Mouse (Mus musculus) kidney, embryonic 14.5 days (tissue): Measurements from ENCODE around the gene Ppm1b. TPM values are rescaled to one million over a fixed set of nuclear protein-coding genes. Genes with fewer than 3 reads are reported as not detected.

Experiments
- ATAC-seq: fragments of 200-750 bp; cut with Nextera tagmentation; 2 replicates; pipeline ENCODE4 v1.8.0; 2017; ENCODE audit warnings: moderate number of reproducible peaks, mild to moderate bottlenecking, moderate TSS enrichment, moderate library complexity; ENCODE audit not compliant: low FRiP score, low TSS enrichment
- H3K27ac ChIP-seq: fragments of 300-500 bp; sonication (generic); 2 replicates; pipeline ENCODE4 v1.5.1; 2014; ENCODE audit warnings: low read depth, mild to moderate bottlenecking, low read length, moderate library complexity, mixed read lengths
- H3K27me3 ChIP-seq: fragments of 300-500 bp; sonication (generic); 2 replicates; pipeline ENCODE4 v1.6.1; 2014; ENCODE audit warnings: mild to moderate bottlenecking, low read length; ENCODE audit not compliant: control insufficient read depth, insufficient read depth
- H3K36me3 ChIP-seq: fragments of 300-500 bp; sonication (generic); 2 replicates; pipeline ENCODE4 v1.6.1; 2014; ENCODE audit warnings: low read length, mixed read lengths; ENCODE audit not compliant: control insufficient read depth, insufficient read depth
- H3K4me1 ChIP-seq: fragments of 300-500 bp; sonication (generic); 2 replicates; pipeline ENCODE4 v1.6.1; 2014; ENCODE audit warnings: low read length, mixed read lengths; ENCODE audit not compliant: control insufficient read depth, insufficient read depth
- H3K4me2 ChIP-seq: fragments of 300-500 bp; sonication (generic); replicated peaks from 2 replicates; pipeline ENCODE4 v1.6.1; 2014; ENCODE audit warnings: low read depth, mild to moderate bottlenecking, low read length
- H3K4me3 ChIP-seq: fragments of 300-500 bp; sonication (generic); 2 replicates; pipeline ENCODE4 v1.5.1; 2014; ENCODE audit warnings: mild to moderate bottlenecking, low read length
- H3K9ac ChIP-seq: fragments of 300-500 bp; sonication (generic); 2 replicates; pipeline ENCODE4 v1.6.1; 2014; ENCODE audit warnings: low read depth, mild to moderate bottlenecking, low read length, moderate library complexity
- H3K9me3 ChIP-seq: fragments of 300-500 bp; sonication (generic); 2 replicates; pipeline ENCODE4 v1.6.1; 2016; ENCODE audit warnings: low read length; ENCODE audit not compliant: control insufficient read depth
- WGBS: fragments of 180-500 bp; shearing (Covaris S2); extraction: QIAGEN DNeasy Blood & Tissue Kit; methylation state at CpG from one replicate; pipeline ENCODE4 v1.1.7; 2014; 5-methylcytosine and 5-hydroxymethylcytosine counted together
- polyA plus RNA-seq: library from polyadenylated mRNA; unstranded; fragments of >200 nt; fragmentation: Nextera tagmentation; extraction: Ambion mirVana; gene quantifications from 2 replicates; pipeline ENCODE4 v1.2.1, GENCODE M21; 2014

Gene Ppm1b
- polyA plus RNA-seq, 1 experiment from 2014 or later: 79.3 TPM

GRCm38 (mm10) chr17:84953776-84954175, 2.8 kb upstream of the Ppm1b start:
- no peak overlapping the region for H3K4me3 ChIP-seq
- no peak overlapping the region for H3K4me2 ChIP-seq
- no peaks in the 10 kb centered on the region; the same call in 1 of the 2 replicates for H3K4me1 ChIP-seq
- ATAC-seq: no peak
- H3K9me3 ChIP-seq: no peaks in the 10 kb centered on the region
- H3K27ac ChIP-seq: no peak overlapping the region
- no peaks in the 10 kb centered on the region for H3K27me3 ChIP-seq
- WGBS: 65% methylated on average over 5 of the region's 5 CpGs
- no peaks in the 10 kb centered on the region for H3K36me3 ChIP-seq
- H3K9ac ChIP-seq: no peak overlapping the region

DNA sequence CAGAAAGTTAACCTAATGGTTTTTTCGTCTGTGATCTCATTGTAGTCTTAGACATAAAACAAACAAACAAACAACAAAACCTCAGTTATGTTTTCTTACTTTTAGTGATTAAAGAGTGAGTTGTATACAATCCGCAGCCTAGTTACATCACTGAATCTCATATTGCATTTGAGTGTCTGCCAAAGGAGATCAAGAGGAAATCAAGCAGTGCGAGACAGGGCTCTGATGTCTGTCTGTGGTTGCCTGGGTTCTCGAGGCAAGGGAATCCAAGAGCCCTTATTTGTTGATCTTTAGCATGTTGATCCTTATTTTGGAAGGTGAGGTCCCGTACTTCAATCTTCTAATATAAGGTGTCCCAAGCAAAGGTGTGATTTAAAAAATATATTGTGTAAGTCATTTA, 1.7 kb upstream of the Ppm1b start:
- Histone ChIP-seq H3K4me1 (peaks cover 9% of the 10 kb centered on the region; the same call in 1 of the 2 replicates), H3K27ac (no peak overlapping the region), H3K9ac (no peak overlapping the region), H3K36me3 (no peaks in the 10 kb centered on the region), H3K27me3 (no peaks in the 10 kb centered on the region), H3K4me3 (no peak overlapping the region), H3K9me3 (no peaks in the 10 kb centered on the region), H3K4me2 (no peak overlapping the region)
- WGBS: 89% methylated on average over 5 of the region's 5 CpGs
- no peak for ATAC-seq

GRCm38 (mm10) chr17:84956931-84957486, 468 bp downstream of the Ppm1b start:
- Histone ChIP-seq H3K27me3 (no peaks in the 10 kb centered on the region), H3K27ac (peak overlapping the region; percentile 93), H3K9ac (peak overlapping the region; percentile 56), H3K4me2 (peak overlapping the region; percentile 71), H3K36me3 (no peaks in the 10 kb centered on the region), H3K4me1 (peaks cover 16% of the 10 kb centered on the region), H3K9me3 (no peaks in the 10 kb centered on the region), H3K4me3 (peak overlapping the region; percentile 45)
- ATAC-seq: peak; percentile 92
- under 1% methylated on average over 24 of the region's 24 CpGs for WGBS

GRCm38 (mm10) chr17:84957487-84958259, 1.1 kb downstream of the Ppm1b start:
- H3K9ac ChIP-seq: peak overlapping the region; percentile 97
- peaks cover 16% of the 10 kb centered on the region for H3K4me1 ChIP-seq
- no peaks in the 10 kb centered on the region for H3K27me3 ChIP-seq
- H3K4me3 ChIP-seq: peak overlapping the region; percentile 97
- peak; percentile 98 for ATAC-seq
- no peaks in the 10 kb centered on the region for H3K36me3 ChIP-seq
- no peaks in the 10 kb centered on the region for H3K9me3 ChIP-seq
- H3K27ac ChIP-seq: peak overlapping the region; percentile 93
- WGBS: 1% methylated on average over 50 of the region's 55 CpGs
- H3K4me2 ChIP-seq: peak overlapping the region; percentile 48

GRCm38 (mm10) chr17:84958411-84958911, 1.9 kb downstream of the Ppm1b start:
- under 1% methylated on average over 46 of the region's 52 CpGs for WGBS
- Histone ChIP-seq H3K4me3 (peak overlapping the region; percentile 97), H3K4me1 (peaks cover 16% of the 10 kb centered on the region), H3K36me3 (no peaks in the 10 kb centered on the region), H3K27ac (peak overlapping the region; percentile 91), H3K4me2 (peak overlapping the region; percentile 48), H3K9me3 (no peaks in the 10 kb centered on the region), H3K27me3 (no peaks in the 10 kb centered on the region), H3K9ac (peak overlapping the region; percentile 97)
- no peak for ATAC-seq

- Histone ChIP-seq H3K36me3 (no peaks in the 10 kb centered on the region), H3K27me3 (no peaks in the 10 kb centered on the region), H3K9me3 (no peaks in the 10 kb centered on the region), H3K4me3 (peak overlapping the region; percentile 97), H3K4me1 (peaks cover 16% of the 10 kb centered on the region), H3K27ac (no peak overlapping the region), H3K4me2 (peak overlapping the region; percentile 48), H3K9ac (peak overlapping the region; percentile 97)
- ATAC-seq: no peak
- 31% methylated on average over 6 of the region's 6 CpGs for WGBS
Observed at GRCm38 (mm10) chr17:84958986-84959664, 2.6 kb downstream of the Ppm1b start.

- Histone ChIP-seq H3K4me1 (peaks cover 16% of the 10 kb centered on the region), H3K27me3 (no peaks in the 10 kb centered on the region), H3K36me3 (no peaks in the 10 kb centered on the region), H3K9ac (no peak overlapping the region), H3K9me3 (no peaks in the 10 kb centered on the region), H3K4me2 (peak overlapping the region; percentile 48), H3K27ac (no peak overlapping the region), H3K4me3 (peak overlapping the region; percentile 97)
- 59% methylated on average over 3 of the region's 3 CpGs for WGBS
- ATAC-seq: no peak
Observed at GRCm38 (mm10) chr17:84959665-84960020, 3.1 kb downstream of the Ppm1b start.

DNA sequence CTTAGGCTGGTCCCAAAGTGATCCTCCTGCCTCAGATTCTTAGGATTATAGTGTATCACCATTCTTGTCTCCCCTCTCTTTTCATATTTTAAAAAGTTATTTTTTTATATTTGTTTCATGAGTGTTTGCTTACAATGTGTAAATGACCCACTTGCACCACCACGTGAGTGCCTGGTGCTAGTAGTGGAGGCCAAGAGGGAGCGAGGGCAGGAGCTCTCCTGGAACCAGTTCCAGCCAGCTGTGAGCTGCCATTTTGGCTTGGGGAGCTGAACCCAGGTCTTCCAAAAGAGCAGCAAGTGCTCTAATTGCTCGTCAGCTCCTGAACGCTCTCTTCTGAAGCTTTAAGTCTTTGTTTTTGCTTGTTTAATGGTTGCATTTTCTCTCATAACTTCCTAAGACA, 3.6 kb downstream of the Ppm1b start:
- H3K4me3 ChIP-seq: no peak overlapping the region
- peak overlapping the region; percentile 48 for H3K4me2 ChIP-seq
- H3K27me3 ChIP-seq: no peaks in the 10 kb centered on the region
- no peak for ATAC-seq
- peaks cover 16% of the 10 kb centered on the region for H3K4me1 ChIP-seq
- no peaks in the 10 kb centered on the region for H3K9me3 ChIP-seq
- no peak overlapping the region for H3K9ac ChIP-seq
- H3K27ac ChIP-seq: no peak overlapping the region
- H3K36me3 ChIP-seq: no peaks in the 10 kb centered on the region
- WGBS: 73% methylated on average over 4 of the region's 4 CpGs

- H3K36me3 ChIP-seq: 0 out of 2 replicates have a peak, but pooled peaks cover 3% of the 10 kb centered on the region
- H3K9ac ChIP-seq: no peak overlapping the region
- no peak overlapping the region for H3K4me2 ChIP-seq
- no peak for ATAC-seq
- H3K4me1 ChIP-seq: peaks cover 16% of the 10 kb centered on the region
- H3K27ac ChIP-seq: no peak overlapping the region
- H3K4me3 ChIP-seq: no peak overlapping the region
- peaks cover 4% of the 10 kb centered on the region; the same call in 1 of the 2 replicates for H3K9me3 ChIP-seq
- WGBS: 84% methylated on average over 4 of the region's 4 CpGs
- H3K27me3 ChIP-seq: no peaks in the 10 kb centered on the region
Observed at GRCm38 (mm10) chr17:84962046-84962445, 5.5 kb downstream of the Ppm1b start.
